Mouse (Mus musculus) testis, adult 10 weeks (tissue): Measurements from ENCODE around the gene Zfp651. TPM values are rescaled to one million over a fixed set of nuclear protein-coding genes. Genes with fewer than 3 reads are reported as not detected.

Source experiments
- polyA plus RNA-seq: library from polyadenylated mRNA; stranded (reverse); fragments of 350-450 nt; fragmentation: Illumina TruSeq; extraction: RNeasy Lipid Tissue Mini Kit (QIAGEN cat#74804); gene quantifications from one replicate; pipeline ENCODE4 v1.2.3, GENCODE M21; 2014; ENCODE audit warnings: low read depth, low replicate concordance

Zfp651 gene
- 0.22 TPM for polyA plus RNA-seq

GRCm38 (mm10) chr9:121759091-121760081, at the start of gene Zfp651:
Zfp651 (plus strand) TSS chr9:121759330.

GRCm38 (mm10) chr9:121709898-121710583, 49.1 kb upstream of the Zfp651 start, which contains the start of gene Ss18l2:
Ss18l2 (plus strand) TSS chr9:121710329.

GRCm38 (mm10) chr9:121718792-121719318, 40.3 kb upstream of the Zfp651 start, which contains the start of gene Nktr:
Nktr (plus strand) TSS chr9:121719169.

GRCm38 (mm10) chr9:121777484-121778065, 18.4 kb downstream of the Zfp651 start, which contains the start of gene Klhl40:
Klhl40 (plus strand) TSS chr9:121777607.

GRCm38 (mm10) chr9:121791757-121792521, 32.8 kb downstream of the Zfp651 start, which contains the start of gene Hhatl:
Hhatl (minus strand) TSS chr9:121792507.

Other genes with a start within 250 kb of the Zfp651 start
- gene Lyzl4, start 117.2 kb upstream of the Zfp651 start, polyA plus RNA-seq: 10.4 TPM
- gene Vipr1, start 116.6 kb upstream of the Zfp651 start, polyA plus RNA-seq: 0.25 TPM
- gene Sec22c, start 53.8 kb upstream of the Zfp651 start, polyA plus RNA-seq: 4.6 TPM
- 9.2 TPM for gene Ss18l2, start 49.0 kb upstream of the Zfp651 start, polyA plus RNA-seq
- 222 TPM for gene Nktr, start 40.2 kb upstream of the Zfp651 start, polyA plus RNA-seq
- gene Klhl40, start 18.3 kb downstream of the Zfp651 start, polyA plus RNA-seq: not detected
- gene Hhatl, start 33.2 kb downstream of the Zfp651 start, polyA plus RNA-seq: not detected
- 21.3 TPM for gene Ccdc13, start 80.1 kb downstream of the Zfp651 start, polyA plus RNA-seq
- gene Higd1a, start 99.0 kb downstream of the Zfp651 start, polyA plus RNA-seq: 130 TPM
- 0.45 TPM for gene Ackr2, start 139.0 kb downstream of the Zfp651 start, polyA plus RNA-seq
- gene Cyp8b1, start 157.0 kb downstream of the Zfp651 start, polyA plus RNA-seq: not detected
- gene Fam198a, start 191.7 kb downstream of the Zfp651 start, polyA plus RNA-seq: 0.29 TPM
- 0.14 TPM for gene Pomgnt2, start 237.8 kb downstream of the Zfp651 start, polyA plus RNA-seq